Mouse (Mus musculus): ENCODE measurements at regions not wholly inside any gene's neighbourhood (a gene's known extent, or its start where the extent isn't known, plus 50 kb on each side); places are given as distances from the start of the nearest gene placed in this dataset.
A peak's percentile ranks its signal among the peaks of the same experiment; 100 is the strongest.

- H3K27ac ChIP-seq (ENCODE audit: low read depth, low read length), result no peak overlapping the region
- TF ChIP-seq CTCF (IDR thresholded peaks at IDR 0.05; ENCODE audit: low read depth), result no peak
- no peaks in the 10 kb centered on the region for H3K36me3 ChIP-seq (ENCODE audit: insufficient read depth)
- H3K4me3 ChIP-seq (ENCODE audit: low read depth, low read length), result no peak overlapping the region
- no peaks in the 10 kb centered on the region for H3K4me1 ChIP-seq (ENCODE audit: insufficient read depth)
- H3K9ac ChIP-seq, result no peak overlapping the region
- no peaks in the 10 kb centered on the region for H3K9me3 ChIP-seq (ENCODE audit: low read length)
- H3K4me2 ChIP-seq (ENCODE audit: low read depth), result no peak overlapping the region
- DNase-seq, result no peak
- H3K27me3 ChIP-seq (ENCODE audit: insufficient read depth, low read length), result no peaks in the 10 kb centered on the region
- no peak for ATAC-seq
- 78% methylated on average over 22 of the region's 22 CpGs for WGBS
These were observed 179.4 kb upstream of the Nectin1 start for GRCm38 (mm10) chr9:43564239-43564906.

GRCm38 (mm10) chr9:43568851-43569250, 174.9 kb upstream of the Nectin1 start:
- H3K9ac ChIP-seq, result no peak overlapping the region
- H3K27me3 ChIP-seq (ENCODE audit: insufficient read depth, low read length), result no peaks in the 10 kb centered on the region
- TF ChIP-seq CTCF (IDR thresholded peaks at IDR 0.05; ENCODE audit: low read depth), result no peak
- H3K4me1 ChIP-seq (ENCODE audit: insufficient read depth), result no peaks in the 10 kb centered on the region
- H3K9me3 ChIP-seq (ENCODE audit: low read length), result no peaks in the 10 kb centered on the region
- 54% methylated on average over 4 of the region's 4 CpGs for WGBS
- no peak overlapping the region for H3K4me2 ChIP-seq (ENCODE audit: low read depth)
- no peak overlapping the region for H3K27ac ChIP-seq (ENCODE audit: low read depth, low read length)
- H3K36me3 ChIP-seq (ENCODE audit: insufficient read depth), result no peaks in the 10 kb centered on the region
- no peak overlapping the region for H3K4me3 ChIP-seq (ENCODE audit: low read depth, low read length)
- DNase-seq (peak; percentile 20), ATAC-seq (no peak)

GRCm38 (mm10) chr9:43571086-43571485, 172.7 kb upstream of the Nectin1 start:
- no peak for DNase-seq

GRCm38 (mm10) chr9:43575659-43576058, 168.1 kb upstream of the Nectin1 start:
- Histone ChIP-seq H3K27me3 (ENCODE audit: insufficient read depth, low read length) (no peaks in the 10 kb centered on the region), H3K4me3 (ENCODE audit: low read depth, low read length) (no peak overlapping the region), H3K9me3 (ENCODE audit: low read length) (no peaks in the 10 kb centered on the region), H3K27ac (ENCODE audit: low read depth, low read length) (no peak overlapping the region), H3K36me3 (ENCODE audit: insufficient read depth) (no peaks in the 10 kb centered on the region), H3K9ac (no peak overlapping the region), H3K4me2 (ENCODE audit: low read depth) (no peak overlapping the region), H3K4me1 (ENCODE audit: insufficient read depth) (no peaks in the 10 kb centered on the region)
- peak; percentile 84 for ATAC-seq
- DNase-seq, result peak; percentile 43
- no peak for TF ChIP-seq CTCF (IDR thresholded peaks at IDR 0.05; ENCODE audit: low read depth)
- WGBS, result 78% methylated on average over 6 of the region's 6 CpGs

More at GRCm38 (mm10) chr9:43571086-43571485, 172.7 kb upstream of the Nectin1 start:
- no peak overlapping the region for H3K4me3 ChIP-seq (ENCODE audit: low read depth, low read length)
- no peak for TF ChIP-seq CTCF (IDR thresholded peaks at IDR 0.05; ENCODE audit: low read depth)
- H3K4me1 ChIP-seq (ENCODE audit: insufficient read depth), result no peaks in the 10 kb centered on the region
- H3K27me3 ChIP-seq (ENCODE audit: insufficient read depth, low read length), result no peaks in the 10 kb centered on the region
- H3K4me2 ChIP-seq (ENCODE audit: low read depth), result no peak overlapping the region
- ATAC-seq, result no peak
- no peak overlapping the region for H3K9ac ChIP-seq
- no peaks in the 10 kb centered on the region for H3K36me3 ChIP-seq (ENCODE audit: insufficient read depth)
- no peak overlapping the region for H3K27ac ChIP-seq (ENCODE audit: low read depth, low read length)
- H3K9me3 ChIP-seq (ENCODE audit: low read length), result no peaks in the 10 kb centered on the region
- 88% methylated on average over 6 of the region's 6 CpGs for WGBS

- H3K36me3 ChIP-seq (ENCODE audit: insufficient read depth), result no peaks in the 10 kb centered on the region
- no peaks in the 10 kb centered on the region for H3K27me3 ChIP-seq (ENCODE audit: insufficient read depth, low read length)
- no peak overlapping the region for H3K27ac ChIP-seq (ENCODE audit: low read depth, low read length)
- ATAC-seq (no peak), DNase-seq (no peak)
- H3K4me2 ChIP-seq (ENCODE audit: low read depth), result no peak overlapping the region
- no peak overlapping the region for H3K9ac ChIP-seq
- WGBS, result 23% methylated on average over 6 of the region's 6 CpGs
- H3K9me3 ChIP-seq (ENCODE audit: low read length), result no peaks in the 10 kb centered on the region
- no peak for TF ChIP-seq CTCF (IDR thresholded peaks at IDR 0.05; ENCODE audit: low read depth)
- no peaks in the 10 kb centered on the region for H3K4me1 ChIP-seq (ENCODE audit: insufficient read depth)
- H3K4me3 ChIP-seq (ENCODE audit: low read depth, low read length), result no peak overlapping the region
These were observed 163.1 kb upstream of the Nectin1 start for GRCm38 (mm10) chr9:43580653-43581052.

GRCm38 (mm10) chr9:43585616-43586015, 158.2 kb upstream of the Nectin1 start:
- Histone ChIP-seq H3K27ac (ENCODE audit: low read depth, low read length) (no peak overlapping the region), H3K36me3 (ENCODE audit: insufficient read depth) (no peaks in the 10 kb centered on the region), H3K9ac (no peak overlapping the region), H3K27me3 (ENCODE audit: insufficient read depth, low read length) (no peaks in the 10 kb centered on the region), H3K4me1 (ENCODE audit: insufficient read depth) (no peaks in the 10 kb centered on the region), H3K9me3 (ENCODE audit: low read length) (no peaks in the 10 kb centered on the region), H3K4me2 (ENCODE audit: low read depth) (no peak overlapping the region), H3K4me3 (ENCODE audit: low read depth, low read length) (no peak overlapping the region)
- ATAC-seq (no peak), DNase-seq (no peak)
- 51% methylated on average over 6 of the region's 6 CpGs for WGBS
- TF ChIP-seq CTCF (IDR thresholded peaks at IDR 0.05; ENCODE audit: low read depth), result no peak

- WGBS, result 65% methylated on average over 6 of the region's 6 CpGs
- no peak for ATAC-seq
These were observed 150.5 kb upstream of the Nectin1 start for GRCm38 (mm10) chr9:43593236-43593635.

More at GRCm38 (mm10) chr9:43593236-43593635, 150.5 kb upstream of the Nectin1 start:
- Histone ChIP-seq H3K27ac (ENCODE audit: low read depth, low read length) (no peak overlapping the region), H3K4me2 (ENCODE audit: low read depth) (no peak overlapping the region), H3K4me1 (ENCODE audit: insufficient read depth) (no peaks in the 10 kb centered on the region), H3K9ac (no peak overlapping the region), H3K36me3 (ENCODE audit: insufficient read depth) (no peaks in the 10 kb centered on the region), H3K4me3 (ENCODE audit: low read depth, low read length) (no peak overlapping the region), H3K9me3 (ENCODE audit: low read length) (no peaks in the 10 kb centered on the region), H3K27me3 (ENCODE audit: insufficient read depth, low read length) (no peaks in the 10 kb centered on the region)
- TF ChIP-seq CTCF (IDR thresholded peaks at IDR 0.05; ENCODE audit: low read depth), result no peak
- DNase-seq, result no peak
